Mouse (Mus musculus): Measurements from ENCODE around the gene Miox.

- TF ChIP-seq POLR2A (IDR thresholded peaks at IDR 0.05; ENCODE audit: borderline replicate concordance, extremely low read depth, low read depth, low read length), result no peak
- no peak for TF ChIP-seq CTCF (IDR thresholded peaks at IDR 0.05; ENCODE audit: insufficient read depth, low read length)
Measured at GRCm38 (mm10) chr15:89295580-89296165, 38.5 kb upstream of the Miox start.

Data from lung, adult 2 months (tissue).